Mouse (Mus musculus) ES-E14 (cell line): ENCODE measurements around the gene Rps12. TPM values are rescaled to one million over a fixed set of nuclear protein-coding genes. Genes with fewer than 3 reads are reported as not detected.

Experiments used
- DNase-seq: peaks from one replicate; pipeline ENCODE4 v3.0.0-alpha.2; 2013; ENCODE audit warnings: low read depth, low spot score
- H3K27ac ChIP-seq: 2 replicates; pipeline ENCODE4 v1.5.1; 2012; ENCODE audit warnings: low read depth, mild to moderate bottlenecking, low read length, moderate library complexity, mixed read lengths; ENCODE audit not compliant: poor library complexity, insufficient read depth, severe bottlenecking
- H3K36me3 ChIP-seq: 2 replicates; pipeline ENCODE4 v1.6.1; 2012; ENCODE audit warnings: mild to moderate bottlenecking, low read length, moderate library complexity, mixed read lengths; ENCODE audit not compliant: control insufficient read depth, poor library complexity, insufficient read depth, severe bottlenecking
- H3K4me1 ChIP-seq, 2 experiments: fragments of 150-350 bp in 1 of 2; sonication (generic) in 1 of 2; 2 replicates each; pipeline ENCODE4 v1.6.1; 2012; ENCODE audit warnings: low read length in 2 of 2, mild to moderate bottlenecking in 1 of 2, mixed read lengths in 1 of 2; ENCODE audit not compliant: control insufficient read depth in 2 of 2, insufficient read depth in 2 of 2, poor library complexity in 1 of 2
- H3K4me3 ChIP-seq, 2 experiments: fragments of 150-350 bp in 1 of 2; sonication (generic) in 1 of 2; 2 replicates each; pipeline ENCODE4 v1.5.1; 2012; ENCODE audit warnings: low read length in 2 of 2, low read depth in 1 of 2, mild to moderate bottlenecking in 1 of 2, mixed read lengths in 1 of 2; ENCODE audit not compliant: insufficient read depth in 1 of 2, poor library complexity in 1 of 2, severe bottlenecking in 1 of 2
- H3K9ac ChIP-seq: 2 replicates; pipeline ENCODE4 v1.6.1; 2012; ENCODE audit warnings: low read depth, mild to moderate bottlenecking, low read length, mixed read lengths; ENCODE audit not compliant: poor library complexity, insufficient read depth, severe bottlenecking
- H3K9me3 ChIP-seq: fragments of 150-350 bp; sonication (generic); 2 replicates; pipeline ENCODE4 v1.6.1; 2012; ENCODE audit warnings: low read depth, mild to moderate bottlenecking, low read length; ENCODE audit not compliant: control insufficient read depth, insufficient read depth
- CHD2 ChIP-seq: IDR thresholded peaks from 2 replicates; pipeline ENCODE4 v1.6.1; 2014; ENCODE audit warnings: mild to moderate bottlenecking, low read depth, low read length, inconsistent platforms
- HCFC1 ChIP-seq: IDR thresholded peaks from 2 replicates; pipeline ENCODE4 v1.6.1; 2012; ENCODE audit warnings: low read length, inconsistent platforms, borderline replicate concordance; ENCODE audit not compliant: insufficient read depth
- MAFK ChIP-seq: IDR thresholded peaks from 2 replicates; pipeline ENCODE4 v1.6.1; 2014; ENCODE audit warnings: mild to moderate bottlenecking, low read depth, low read length, inconsistent platforms; ENCODE audit not compliant: insufficient read depth
- ZC3H11A ChIP-seq: IDR thresholded peaks from 2 replicates; pipeline ENCODE4 v1.6.1; 2012; ENCODE audit warnings: low read depth, mild to moderate bottlenecking, inconsistent platforms, low read length, borderline replicate concordance
- ZNF384 ChIP-seq: IDR thresholded peaks from 2 replicates; pipeline ENCODE4 v1.6.1; 2012; ENCODE audit warnings: low read depth, low read length, inconsistent platforms
- in situ Hi-C, 2 experiments: fragments of 600-800 bp; cut with MboI; formaldehyde crosslinking; loops; one replicate each; pipeline ENCODE4 v1.15.1; 2025; ENCODE audit warnings: low sequenced_read_pairs in 2 of 2, inconsistent platforms in 1 of 2; ENCODE audit not compliant: unreplicated experiment in 2 of 2
- total RNA-seq: library from RNA; depleted of rRNA; stranded (reverse); fragments of 300-350 nt; gene quantifications from 2 replicates; pipeline ENCODE4 v1.2.3, GENCODE M21; 2012

Gene Rps12
- total RNA-seq, 1 experiment: 4,411 TPM

GRCm38 (mm10) chr10:23783493-23783884 is 3.6 kb downstream of the Rps12 start:
- Histone ChIP-seq H3K4me3 (no peak overlapping the region), H3K4me1 (peaks cover 0 to 1% of the 10 kb centered on the region in 2 experiments; a peak in 1 of 4 replicates), H3K27ac (peak overlapping the region; percentile 35; the same call in 1 of the 2 replicates), H3K36me3 (peaks cover 29% of the 10 kb centered on the region), H3K9me3 (no peaks in the 10 kb centered on the region), H3K9ac (no peak overlapping the region; the same call in 1 of the 2 replicates)
- DNase-seq: no peak
- in situ Hi-C loops: loop anchor here in 1 of 2 experiments (25.0 kb wide), 1 partner anchor 829 kb away; no protein-coding TSS in a partner anchor
- no peak for TF ChIP-seq ZC3H11A
- TF ChIP-seq HCFC1: no peak
- no peak; the same call in 1 of the 2 replicates for TF ChIP-seq CHD2
- TF ChIP-seq MAFK: no peak
- no peak for TF ChIP-seq ZNF384

- DNase-seq: no peak
- in situ Hi-C loops: loop anchor here in 1 of 2 experiments (25.0 kb wide), 1 partner anchor 829 kb away; no protein-coding TSS in a partner anchor
- Histone ChIP-seq H3K4me1 (peaks cover 0 to 1% of the 10 kb centered on the region in 2 experiments; a peak in 1 of 4 replicates), H3K27ac (peak overlapping the region; percentile 35; the same call in 1 of the 2 replicates), H3K9ac (no peak overlapping the region; the same call in 1 of the 2 replicates), H3K9me3 (no peaks in the 10 kb centered on the region), H3K36me3 (peaks cover 29% of the 10 kb centered on the region), H3K4me3 (no peak overlapping the region)
- TF ChIP-seq HCFC1: no peak
- no peak for TF ChIP-seq MAFK
- 0 out of 2 replicates have a peak, but pooled peaks have one; percentile 7 for TF ChIP-seq CHD2
Measured at GRCm38 (mm10) chr10:23782855-23783492, 4.1 kb downstream of the Rps12 start.

- no peak overlapping the region for H3K9ac ChIP-seq
- in situ Hi-C loops: loop anchor here in 1 of 2 experiments (25.0 kb wide), 1 partner anchor 830 kb away; no protein-coding TSS in a partner anchor
Measured at GRCm38 (mm10) chr10:23781760-23782735, 5.0 kb downstream of the Rps12 start.

GRCm38 (mm10) chr10:23780539-23781275 is 6.4 kb downstream of the Rps12 start:
- Histone ChIP-seq H3K9me3 (no peaks in the 10 kb centered on the region), H3K4me3 (no peak overlapping the region), H3K9ac (no peak overlapping the region), H3K4me1 (peaks cover 0 to 1% of the 10 kb centered on the region in 2 experiments; a peak in 1 of 4 replicates), H3K36me3 (peaks cover 16% of the 10 kb centered on the region), H3K27ac (no peak overlapping the region)
- peak; percentile 47; the same call in 1 of the 2 replicates for TF ChIP-seq CHD2
- TF ChIP-seq ZNF384: no peak
- peak; percentile 69 for DNase-seq
- in situ Hi-C loops: loop anchor here in 1 of 2 experiments (25.0 kb wide), 1 partner anchor 832 kb away; no protein-coding TSS in a partner anchor

More at GRCm38 (mm10) chr10:23781760-23782735, 5.0 kb downstream of the Rps12 start:
- Histone ChIP-seq H3K36me3 (peaks cover 29% of the 10 kb centered on the region), H3K27ac (no peak overlapping the region; the same call in 1 of the 2 replicates), H3K9me3 (no peaks in the 10 kb centered on the region), H3K4me1 (peaks cover 0 to 1% of the 10 kb centered on the region in 2 experiments; a peak in 1 of 4 replicates), H3K4me3 (no peak overlapping the region)
- DNase-seq: no peak
- TF ChIP-seq HCFC1 (no peak), CHD2 (peak; percentile 70; the same call in 1 of the 2 replicates), ZC3H11A (no peak), MAFK (no peak), ZNF384 (0 out of 2 replicates have a peak, but pooled peaks have one; percentile 48)
